Mouse (Mus musculus) embryonic facial prominence, embryonic 12.5 days (tissue): ENCODE data around the gene Gpr15. TPM values are rescaled to one million over a fixed set of nuclear protein-coding genes. Genes with fewer than 3 reads are reported as not detected.

Experiments
- ATAC-seq: fragments of 200-750 bp; cut with Nextera tagmentation; 2 replicates; pipeline ENCODE4 v1.8.0; 2017; ENCODE audit not compliant: insufficient number of reproducible peaks, insufficient read depth, low FRiP score, low TSS enrichment
- H3K27ac ChIP-seq: fragments of 300-500 bp; sonication (generic); 2 replicates; pipeline ENCODE4 v1.5.1; 2016; ENCODE audit warnings: mild to moderate bottlenecking
- H3K27me3 ChIP-seq: fragments of 300-500 bp; sonication (generic); 2 replicates; pipeline ENCODE4 v1.6.1; 2016; ENCODE audit warnings: mild to moderate bottlenecking, moderate library complexity
- H3K36me3 ChIP-seq: fragments of 300-500 bp; sonication (generic); 2 replicates; pipeline ENCODE4 v1.6.1; 2016; ENCODE audit warnings: mild to moderate bottlenecking
- H3K4me1 ChIP-seq: fragments of 300-500 bp; sonication (generic); 2 replicates; pipeline ENCODE4 v1.6.1; 2016
- H3K4me2 ChIP-seq: fragments of 300-500 bp; sonication (generic); replicated peaks from 2 replicates; pipeline ENCODE4 v1.6.1; 2016; ENCODE audit warnings: mild to moderate bottlenecking, moderate library complexity
- H3K4me3 ChIP-seq: fragments of 300-500 bp; sonication (generic); 2 replicates; pipeline ENCODE4 v1.5.1; 2016; ENCODE audit warnings: mild to moderate bottlenecking
- H3K9ac ChIP-seq: fragments of 300-500 bp; sonication (generic); 2 replicates; pipeline ENCODE4 v1.6.1; 2016; ENCODE audit warnings: mild to moderate bottlenecking, moderate library complexity
- H3K9me3 ChIP-seq: fragments of 300-500 bp; sonication (generic); 2 replicates; pipeline ENCODE4 v1.6.1; 2016; ENCODE audit warnings: mild to moderate bottlenecking, moderate library complexity
- WGBS: fragments of 180-500 bp; shearing (Covaris S2); methylation state at CpG from one replicate; pipeline ENCODE4 v1.1.7; 2016; 5-methylcytosine and 5-hydroxymethylcytosine counted together
- microRNA-seq: library from miRNA; unstranded; fragments of <30 nt; microRNA quantifications from one replicate; pipeline ENCODE4, GENCODE M21; 2017
- polyA plus RNA-seq: library from polyadenylated mRNA; unstranded; fragments of >200 nt; fragmentation: Nextera tagmentation; extraction: Ambion mirVana; gene quantifications from 2 replicates; pipeline ENCODE4 v1.2.1, GENCODE M21; 2016

Gene Gpr15
- polyA plus RNA-seq, 1 experiment from 2014 or later, result not detected

DNA sequence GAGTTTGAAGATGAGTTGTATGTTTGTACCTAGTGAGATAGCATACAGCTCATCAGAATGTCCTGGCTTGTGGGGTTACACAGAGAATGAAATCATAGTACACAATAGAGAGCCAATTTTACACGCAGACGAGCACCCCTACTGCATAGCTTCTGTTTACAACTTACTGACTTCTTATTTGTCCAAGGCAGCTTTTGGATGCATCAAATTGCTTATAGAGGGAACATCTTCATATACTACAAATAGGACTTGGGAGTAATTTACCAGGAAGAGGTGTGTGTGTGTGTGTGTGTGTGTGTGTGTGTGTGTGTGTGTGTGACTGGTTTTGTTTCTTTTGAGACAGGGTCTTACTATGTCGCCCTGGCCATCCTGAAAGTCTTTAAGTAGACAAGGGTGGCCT is 50.3 kb downstream of the Gpr15 start:
- Histone ChIP-seq H3K9ac (no peak overlapping the region), H3K4me2 (no peak overlapping the region), H3K9me3 (no peaks in the 10 kb centered on the region), H3K36me3 (peaks cover 2% of the 10 kb centered on the region; the same call in 1 of the 2 replicates), H3K27ac (no peak overlapping the region), H3K4me3 (no peak overlapping the region), H3K4me1 (peaks cover 4% of the 10 kb centered on the region; the same call in 1 of the 2 replicates), H3K27me3 (no peaks in the 10 kb centered on the region)
- no peak for ATAC-seq
- 81% methylated on average over 3 of the region's 3 CpGs for WGBS

Small RNA genes within 50 kb of the gene (microRNA-seq; reads per million reads assigned to microRNA genes)
- gene Gm27564, result not detected

Other genes starting within 250 kb of the Gpr15 start
- 8.7 and 10.2 TPM in 2 replicates for gene St3gal6, start 194.8 kb downstream of the Gpr15 start, polyA plus RNA-seq
- gene Gm813, start 102.1 kb downstream of the Gpr15 start, polyA plus RNA-seq, result not detected in 2 replicates
- gene E330017A01Rik, start 80.3 kb downstream of the Gpr15 start, polyA plus RNA-seq, result not detected in 2 replicates
- 21.8 and 25.6 TPM in 2 replicates for gene Cpox, start 48.8 kb downstream of the Gpr15 start, polyA plus RNA-seq
- 117 and 121 TPM in 2 replicates for gene Cldnd1, start 8.8 kb upstream of the Gpr15 start, polyA plus RNA-seq
- gene Olfr172, start 44.1 kb upstream of the Gpr15 start, polyA plus RNA-seq, result not detected in 2 replicates
- gene Olfr173, start 81.2 kb upstream of the Gpr15 start, polyA plus RNA-seq, result 0.09 TPM in 1 of 2 replicates, not detected in the other
- gene Olfr175-ps1, start 107.7 kb upstream of the Gpr15 start, polyA plus RNA-seq, result not detected in 2 replicates
- gene Olfr177, start 155.7 kb upstream of the Gpr15 start, polyA plus RNA-seq, result not detected in 2 replicates
- gene Olfr178, start 173.0 kb upstream of the Gpr15 start, polyA plus RNA-seq, result not detected in 2 replicates
- gene Olfr181, start 209.7 kb upstream of the Gpr15 start, polyA plus RNA-seq, result not detected in 2 replicates
- not detected in 2 replicates for gene Olfr180, start 210.3 kb upstream of the Gpr15 start, polyA plus RNA-seq